Mouse (Mus musculus) MEL (cell line): ENCODE data around the gene Cpsf6.

Experiments
- CTCF ChIP-seq, 3 experiments: IDR thresholded peaks in 2 of 3; conservative IDR thresholded peaks in 1 of 3; 2 replicates each; pipeline ENCODE4 v1.5.1; 2011 to 2012; ENCODE audit warnings: low read length in 3 of 3, low read depth in 2 of 3, mild to moderate bottlenecking in 2 of 3, improper control_type of control experiment in 1 of 3, inconsistent platforms in 1 of 3, mixed read lengths in 1 of 3, moderate library complexity in 1 of 3; ENCODE audit not compliant: control insufficient read depth in 1 of 3, insufficient read depth in 1 of 3, poor library complexity in 1 of 3, severe bottlenecking in 1 of 3
- E2F4 ChIP-seq: IDR thresholded peaks from 2 replicates; pipeline ENCODE4 v1.6.1; 2011; ENCODE audit warnings: low read depth, low read length, improper control_type of control experiment, borderline replicate concordance
- UBTF ChIP-seq: IDR thresholded peaks from 2 replicates; pipeline ENCODE4 v1.6.1; 2012; ENCODE audit warnings: low read depth, mild to moderate bottlenecking, inconsistent platforms, low read length, improper control_type of control experiment, moderate library complexity, borderline replicate concordance; ENCODE audit not compliant: insufficient read depth

DNA sequence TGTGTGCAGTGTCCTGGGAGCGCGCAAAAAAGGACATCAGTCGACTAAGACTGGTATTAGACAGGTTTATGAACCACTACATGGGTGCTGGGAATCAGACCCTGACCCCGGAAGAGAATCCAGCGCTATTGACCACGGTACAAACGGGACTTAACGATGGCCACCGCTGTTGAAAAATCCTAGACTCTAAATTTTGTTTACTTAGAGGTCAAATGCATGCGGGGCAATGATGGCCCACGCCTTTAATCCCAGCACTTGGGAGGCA is 1.6 kb downstream of the Cpsf6 start:
- TF ChIP-seq UBTF: no peak
- no peak for TF ChIP-seq E2F4
- TF ChIP-seq CTCF (IDR thresholded peaks at IDR 0.05 in 2 of 3, conservative IDR thresholded peaks at IDR 0.05 in 1 of 3; ENCODE audit: control insufficient read depth in 1 of 3, insufficient read depth in 1 of 3, low read depth in 2 of 3, low read length in 3 of 3, poor library complexity in 1 of 3, severe bottlenecking in 1 of 3): no peak
